Mouse (Mus musculus): ENCODE results near the gene Fndc3b.

Fndc3b gene

DNA sequence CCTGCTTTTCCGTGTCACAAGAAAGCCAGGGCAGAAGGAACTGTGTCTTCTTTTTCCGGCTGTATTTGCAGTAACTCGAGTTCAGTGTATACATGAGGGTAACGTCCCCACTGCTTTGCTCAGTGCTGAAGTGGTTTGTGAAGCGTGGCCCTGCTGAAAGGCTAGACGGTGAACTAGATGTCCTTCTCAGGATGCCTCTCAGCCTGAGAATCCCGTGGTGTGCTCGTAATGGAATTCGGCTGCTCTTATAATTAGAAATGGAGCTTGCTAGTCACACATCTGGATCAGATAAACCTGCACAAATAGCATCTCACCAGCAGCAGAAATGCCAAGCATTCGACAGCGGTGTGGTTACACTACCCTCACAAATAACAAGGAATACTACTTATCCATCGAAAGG lies 40.7 kb downstream of the Fndc3b start:
- DNase-seq (ENCODE audit: low spot score in 2 of 2), result no peak

DNA sequence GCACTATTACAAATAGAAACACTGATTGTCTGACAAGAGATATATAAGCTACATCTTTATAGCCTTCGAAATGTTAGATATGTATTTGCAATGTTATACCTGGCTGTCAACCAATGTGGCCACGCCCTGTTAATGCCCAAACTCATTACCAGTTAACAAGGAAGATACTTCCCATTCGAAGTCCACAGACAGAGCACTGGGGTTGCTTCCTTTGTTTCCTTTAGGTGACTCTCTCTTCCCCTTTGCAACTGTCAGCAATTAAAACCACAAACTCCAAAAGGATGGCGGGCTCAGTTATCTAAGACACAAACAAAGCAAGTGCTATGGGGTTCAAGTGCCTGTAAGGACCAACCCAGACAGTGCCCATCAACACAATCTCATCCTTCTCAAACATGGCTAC lies 43.8 kb downstream of the Fndc3b start:
- DNase-seq (ENCODE audit: low spot score in 2 of 2), result no peak

DNA sequence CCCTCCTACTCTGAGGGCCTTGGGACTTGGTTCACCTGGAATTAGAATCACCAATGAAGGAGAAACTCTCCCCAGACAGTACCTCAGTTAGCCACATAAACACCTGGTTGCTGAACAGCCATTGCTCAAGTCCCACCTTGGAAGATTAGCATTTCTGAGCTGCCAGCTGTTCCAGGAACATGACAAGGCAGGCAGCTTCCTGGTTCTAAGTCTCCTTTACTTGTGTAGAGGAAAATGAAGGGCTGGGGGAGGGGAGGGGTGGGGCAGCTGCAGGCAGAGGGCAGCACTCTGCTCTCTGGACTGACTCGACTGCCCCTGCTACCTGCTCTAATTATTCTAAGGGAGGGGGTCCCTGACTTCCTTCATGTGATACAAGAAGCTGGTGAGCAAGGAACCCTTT lies 45.8 kb downstream of the Fndc3b start:
- no peak for DNase-seq (ENCODE audit: low spot score in 2 of 2)

DNA sequence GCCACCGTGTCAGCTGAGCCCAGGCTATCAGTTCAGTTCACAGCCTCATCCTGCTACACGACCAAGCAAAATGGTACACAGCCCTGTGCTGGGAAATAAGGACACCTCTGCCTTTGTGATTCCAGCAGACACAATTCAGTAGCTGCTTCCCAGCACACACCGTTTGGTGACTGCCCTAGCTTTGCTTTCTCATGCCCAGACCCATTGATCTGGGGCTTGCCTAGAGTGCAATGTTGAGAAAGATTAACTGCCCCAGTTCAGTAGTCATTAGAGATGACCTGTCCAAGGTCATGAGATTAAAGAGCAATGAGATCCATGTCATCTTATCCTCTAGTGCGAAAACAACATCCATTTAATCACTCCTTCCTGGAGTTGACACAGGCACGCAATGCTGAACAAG lies 47.9 kb downstream of the Fndc3b start:
- no peak for DNase-seq (ENCODE audit: low spot score in 2 of 2)

DNA sequence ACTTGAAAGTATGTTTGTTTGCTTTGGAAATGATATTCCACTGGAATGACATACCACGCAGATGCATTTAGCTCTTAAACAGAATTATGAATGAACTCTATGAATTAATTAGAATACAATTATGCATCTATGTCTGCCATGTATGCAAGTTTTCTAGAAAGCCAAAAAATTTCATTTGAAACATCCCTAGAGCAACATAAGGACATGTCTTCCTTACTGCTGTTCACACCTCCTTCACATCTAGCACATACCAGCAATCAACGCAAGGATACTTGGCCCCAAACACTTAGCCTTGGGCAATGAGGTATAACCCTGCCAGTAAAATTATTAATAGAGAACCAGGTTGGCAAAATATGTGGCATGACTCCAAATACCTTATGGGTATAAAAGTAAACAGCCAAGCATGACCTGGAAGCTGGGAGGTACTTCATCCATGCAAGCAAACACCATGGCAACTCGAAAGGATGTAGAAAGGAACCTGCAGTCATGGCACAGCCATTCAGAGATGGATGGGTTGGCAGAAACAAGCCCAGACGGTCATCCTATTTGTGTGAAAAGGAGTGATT lies 52.8 kb downstream of the Fndc3b start:
- no peak for DNase-seq (ENCODE audit: low spot score in 2 of 2)

DNA sequence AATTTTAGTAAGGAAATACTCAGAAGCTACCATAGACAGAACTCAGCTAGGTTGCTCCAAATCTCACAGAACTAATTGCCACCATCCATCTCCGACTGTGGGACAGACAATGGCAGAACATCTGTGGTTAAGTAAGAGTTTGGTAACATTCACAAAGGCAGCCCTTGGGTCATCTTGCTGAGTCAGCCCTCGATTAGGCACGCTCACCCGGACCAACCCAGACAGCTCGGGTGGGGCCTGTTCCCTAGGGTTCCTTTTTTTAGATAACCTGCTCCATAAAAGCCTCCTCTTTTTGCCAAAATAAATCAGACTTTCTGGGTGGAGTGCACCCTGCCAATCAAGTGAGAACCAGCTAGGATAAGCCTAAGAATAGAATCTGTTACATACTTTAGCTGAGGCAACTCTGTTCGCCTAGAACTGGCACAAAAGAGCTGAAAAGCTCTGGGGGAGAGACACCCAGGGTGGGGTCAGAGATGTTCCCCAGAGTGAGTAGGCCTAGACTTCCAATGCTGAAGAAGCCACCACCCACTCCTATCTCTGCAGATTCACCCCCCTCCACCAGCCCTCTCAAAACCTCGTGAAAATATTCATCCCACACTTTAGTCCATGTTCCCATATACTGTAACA lies 54.2 kb downstream of the Fndc3b start:
- DNase-seq (ENCODE audit: low spot score in 2 of 2), result no peak

DNA sequence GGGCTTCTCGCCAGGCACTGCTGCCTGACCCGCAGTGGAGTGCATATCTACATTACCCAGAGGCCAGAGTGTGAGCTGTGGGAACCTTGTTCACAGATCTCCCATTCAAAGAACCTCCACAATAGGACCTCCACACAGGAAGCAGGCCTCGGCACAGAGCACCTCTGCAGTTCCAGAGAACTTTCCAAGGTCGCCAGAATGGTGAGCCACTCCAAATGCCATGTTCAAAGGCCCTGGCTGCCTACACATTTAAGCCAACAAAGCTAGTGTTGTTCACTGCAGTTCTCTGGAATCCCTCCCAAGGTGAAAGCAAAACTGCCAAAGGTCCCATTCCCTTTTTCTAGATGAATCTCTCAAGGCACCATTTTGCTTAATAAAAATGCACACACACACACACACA lies 55.4 kb downstream of the Fndc3b start:
- no peak for DNase-seq (ENCODE audit: low spot score in 2 of 2)

DNA sequence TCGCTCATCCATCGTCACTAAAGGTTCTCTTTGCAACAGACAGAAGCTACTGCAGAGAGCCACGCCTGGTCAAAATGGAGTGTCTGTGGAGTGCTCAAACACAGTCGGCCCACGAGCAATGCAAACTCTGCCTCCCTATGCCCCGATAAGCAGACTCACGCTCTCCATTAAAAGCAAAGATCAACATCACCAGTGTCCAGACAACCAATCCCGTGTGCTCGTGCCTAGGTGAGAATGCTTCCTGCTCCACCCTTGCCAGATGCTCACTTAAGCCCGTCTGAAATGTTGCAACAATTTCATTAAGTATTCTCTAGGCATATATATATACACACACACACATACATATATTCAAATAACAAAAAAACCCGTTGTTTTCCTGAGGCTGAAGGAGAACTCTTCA lies 56.1 kb downstream of the Fndc3b start:
- DNase-seq (ENCODE audit: low spot score in 2 of 2), result no peak

DNA sequence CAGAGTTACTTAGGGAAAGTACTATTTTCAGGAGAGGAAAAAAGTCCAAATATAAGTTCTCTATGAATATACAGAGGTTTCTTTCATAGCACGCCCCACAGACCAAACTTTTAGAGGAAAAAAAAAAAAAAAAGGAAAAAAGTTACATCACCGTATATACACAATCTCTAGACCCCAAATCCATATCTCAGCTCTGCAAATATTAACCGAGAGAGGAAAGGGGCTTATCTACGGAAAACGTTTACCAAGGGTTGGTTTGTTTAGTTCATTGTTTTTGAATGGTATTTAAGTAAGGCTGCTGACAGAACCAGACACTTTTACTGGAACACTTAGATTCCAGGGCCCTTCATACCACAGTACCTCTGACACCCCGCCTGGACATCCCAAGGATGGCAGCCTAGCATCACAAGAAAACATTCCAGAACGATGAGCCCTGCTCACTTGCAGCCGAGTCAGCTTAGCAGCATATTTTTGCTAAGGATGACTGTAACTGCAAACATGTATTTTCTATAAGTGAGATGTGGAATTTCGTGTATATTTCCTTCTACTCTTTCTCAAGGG lies 58.6 kb downstream of the Fndc3b start:
- DNase-seq (ENCODE audit: low spot score in 2 of 2), result no peak

DNA sequence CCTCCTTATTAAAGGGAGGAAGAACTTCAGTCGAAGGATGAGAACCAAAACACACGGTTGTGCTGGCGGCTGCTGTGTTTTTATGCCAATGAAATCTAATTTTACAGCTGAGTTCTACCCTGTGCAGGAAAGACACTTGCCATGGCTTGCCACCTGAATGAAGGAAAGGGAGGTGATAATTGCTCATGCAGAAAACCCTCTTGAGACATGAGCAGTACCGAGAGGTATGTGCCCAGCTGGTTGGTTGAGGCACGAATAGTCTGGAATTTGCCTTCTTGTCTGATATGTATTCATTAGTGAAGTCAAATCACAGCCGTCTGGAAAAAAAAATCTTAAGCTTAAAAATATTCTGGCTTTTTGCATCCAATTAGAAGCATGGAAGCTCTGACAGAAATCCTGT lies 59.4 kb downstream of the Fndc3b start:
- DNase-seq (ENCODE audit: low spot score in 2 of 2), result no peak

DNA sequence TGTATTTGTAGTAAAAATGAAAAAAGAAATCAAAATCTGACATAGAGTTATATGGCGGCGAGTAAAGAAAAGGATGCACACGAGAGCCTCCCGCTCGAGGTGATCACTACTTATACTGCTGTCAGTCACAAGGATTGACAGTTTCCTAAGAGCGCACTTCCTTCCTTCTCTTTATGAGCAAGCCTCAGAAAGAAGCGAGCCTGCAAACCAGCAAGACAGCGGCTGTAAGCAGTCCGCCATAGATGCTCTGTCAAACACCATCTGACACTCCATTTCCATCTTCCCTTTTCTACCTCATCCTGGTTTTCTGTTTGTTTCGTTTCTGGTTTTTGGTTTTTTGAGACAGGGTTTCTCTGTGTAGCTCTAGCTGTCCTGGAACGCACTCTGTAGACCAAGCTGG lies 61.0 kb downstream of the Fndc3b start:
- DNase-seq (ENCODE audit: low spot score in 2 of 2), result no peak

DNA sequence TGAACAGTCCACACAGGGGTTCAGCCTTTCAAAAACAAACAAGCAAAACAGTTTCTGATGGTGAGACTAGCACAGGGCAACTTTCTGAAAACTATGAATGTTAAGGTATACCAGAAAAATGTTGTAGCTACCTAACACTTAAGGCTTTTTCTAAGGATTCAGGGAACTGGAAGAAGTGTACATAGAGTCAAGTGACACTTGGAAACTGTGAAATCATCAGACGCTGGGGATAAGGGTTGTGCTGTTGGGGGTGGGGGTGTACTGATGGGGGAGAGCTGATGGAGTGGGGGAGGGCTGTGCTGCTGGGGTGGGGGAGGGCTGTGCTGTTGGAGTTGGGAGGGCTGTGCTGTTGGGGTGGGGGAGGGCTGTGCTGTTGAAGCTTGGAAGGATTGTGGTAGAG lies 61.8 kb downstream of the Fndc3b start:
- no peak for DNase-seq (ENCODE audit: low spot score in 2 of 2)

DNA sequence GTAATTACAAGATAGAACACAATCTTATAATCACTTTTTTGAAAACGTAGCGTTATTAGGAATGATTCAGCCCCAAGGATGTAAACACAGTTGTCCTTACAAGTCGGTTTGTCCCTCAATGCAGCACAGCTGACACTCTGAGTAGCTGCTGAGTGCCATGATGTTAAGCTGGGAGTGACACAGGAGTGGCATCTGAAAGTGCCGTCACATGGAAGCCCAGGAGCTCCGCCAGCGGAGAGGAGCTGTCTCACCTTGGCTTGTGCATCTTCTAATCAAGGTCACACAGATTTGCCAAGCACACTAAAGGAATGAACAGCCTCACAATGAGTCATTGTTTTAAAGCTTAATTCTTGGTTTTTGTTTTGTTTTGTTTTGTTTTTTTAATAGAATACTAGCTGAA lies 68.7 kb downstream of the Fndc3b start:
- DNase-seq (ENCODE audit: low spot score in 2 of 2), result no peak

DNA sequence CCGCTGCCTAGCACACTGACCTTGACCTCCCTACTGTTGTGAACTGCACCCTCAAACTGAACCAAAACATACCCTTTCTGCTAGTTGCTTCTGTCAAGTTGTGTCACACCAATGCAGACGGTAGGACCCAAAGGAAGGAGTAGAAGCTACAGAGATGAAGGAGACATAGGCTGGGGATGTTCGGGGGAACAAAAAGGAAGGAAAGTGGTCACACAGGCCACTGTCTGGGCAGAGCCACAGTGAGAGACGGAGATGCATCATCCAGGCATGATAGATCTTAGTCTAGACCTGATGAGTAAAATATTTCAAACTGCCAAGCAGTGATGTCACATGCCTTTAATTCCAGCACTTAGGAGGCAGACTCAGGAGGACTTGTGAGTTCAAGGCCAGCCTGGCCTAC lies 71.4 kb downstream of the Fndc3b start:
- no peak for DNase-seq (ENCODE audit: low spot score in 2 of 2)

DNA sequence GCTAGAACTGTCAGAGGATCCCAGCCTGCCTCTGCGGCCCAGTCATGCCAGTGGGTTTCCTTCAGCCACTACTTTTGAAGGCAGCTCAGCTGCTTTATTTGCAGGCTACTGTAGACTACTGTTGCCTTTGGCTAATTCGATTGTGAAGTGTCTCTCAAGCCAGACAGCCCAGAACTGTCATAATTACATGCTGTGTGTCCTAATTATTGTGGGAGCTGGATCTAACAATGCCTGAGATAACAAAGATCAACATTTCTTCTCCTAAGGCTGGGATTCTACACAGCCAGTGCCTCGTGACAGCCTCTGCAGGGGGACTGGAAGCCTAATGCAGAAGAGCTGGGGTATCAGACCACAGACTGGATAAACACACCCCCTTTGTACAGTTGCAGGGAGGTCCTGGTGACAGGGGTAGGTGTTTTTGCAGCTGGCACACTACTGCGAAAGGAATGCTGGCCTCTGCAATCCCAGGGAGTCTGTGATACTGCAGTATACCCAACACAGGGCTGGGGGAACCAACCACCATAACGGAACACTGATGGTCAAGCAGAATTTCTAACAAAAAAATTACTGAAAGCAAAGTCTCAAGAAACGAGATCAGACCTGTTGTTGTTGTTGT lies 74.0 kb downstream of the Fndc3b start:
- no peak for DNase-seq (ENCODE audit: low spot score in 2 of 2)

DNA sequence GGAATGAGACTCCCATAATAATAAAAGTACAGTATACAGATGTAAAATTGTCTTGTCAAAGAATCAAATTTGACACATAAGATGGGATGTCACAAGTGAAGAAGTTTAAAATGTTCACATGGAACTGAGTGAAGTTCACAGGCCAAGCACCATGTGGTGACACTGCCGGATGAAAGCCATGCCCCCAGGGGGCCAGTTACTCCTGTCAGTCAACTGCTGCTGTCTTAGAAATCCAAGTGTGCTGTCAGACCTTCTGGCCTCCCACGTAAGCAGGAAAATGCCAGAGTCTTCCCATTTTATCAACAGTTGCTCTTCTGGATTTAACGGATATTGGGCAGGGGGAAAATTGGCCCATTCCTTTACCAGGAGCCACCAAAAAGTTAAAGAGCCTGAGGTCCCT lies 75.3 kb downstream of the Fndc3b start:
- DNase-seq (ENCODE audit: low spot score in 2 of 2), result no peak

DNA sequence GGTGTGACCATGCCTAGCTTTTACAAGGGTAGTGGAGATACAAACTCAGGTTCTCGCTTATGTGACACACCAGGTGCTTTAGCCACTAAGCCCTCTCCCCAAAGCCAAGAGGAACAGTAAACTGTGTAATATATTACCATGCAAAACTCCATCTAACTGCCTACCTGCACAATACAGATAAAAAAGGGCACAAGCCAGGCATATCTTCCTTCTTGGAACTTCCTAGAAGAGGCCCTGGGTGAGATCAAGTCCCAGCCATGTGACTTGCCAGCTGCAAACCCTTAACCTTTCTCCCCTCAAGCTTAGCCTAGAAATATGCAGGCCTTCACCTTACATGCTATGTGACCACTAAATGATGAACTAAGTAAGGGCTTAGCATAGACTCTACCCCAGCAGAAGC lies 78.2 kb downstream of the Fndc3b start:
- no peak for DNase-seq (ENCODE audit: low spot score in 2 of 2)

DNA sequence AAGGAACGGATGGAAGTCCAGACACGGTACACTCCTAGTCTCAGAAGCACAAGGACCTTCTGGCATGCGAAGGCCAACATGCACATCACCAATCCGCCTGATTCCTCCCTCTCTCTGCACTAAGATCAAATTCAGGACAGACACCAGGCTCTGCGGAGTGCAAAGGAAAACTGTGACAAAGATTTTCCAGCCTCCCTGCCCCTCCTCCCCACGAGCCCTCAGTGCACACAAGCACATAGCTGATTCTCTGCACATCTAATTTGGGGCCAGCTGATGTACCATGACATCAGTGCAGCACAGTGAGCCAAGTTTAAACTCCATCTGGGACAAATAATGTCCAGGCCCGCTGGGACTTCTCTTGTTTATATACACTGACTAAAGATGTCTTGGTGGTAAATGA lies 80.0 kb downstream of the Fndc3b start:
- no peak for DNase-seq (ENCODE audit: low spot score in 2 of 2)

DNA sequence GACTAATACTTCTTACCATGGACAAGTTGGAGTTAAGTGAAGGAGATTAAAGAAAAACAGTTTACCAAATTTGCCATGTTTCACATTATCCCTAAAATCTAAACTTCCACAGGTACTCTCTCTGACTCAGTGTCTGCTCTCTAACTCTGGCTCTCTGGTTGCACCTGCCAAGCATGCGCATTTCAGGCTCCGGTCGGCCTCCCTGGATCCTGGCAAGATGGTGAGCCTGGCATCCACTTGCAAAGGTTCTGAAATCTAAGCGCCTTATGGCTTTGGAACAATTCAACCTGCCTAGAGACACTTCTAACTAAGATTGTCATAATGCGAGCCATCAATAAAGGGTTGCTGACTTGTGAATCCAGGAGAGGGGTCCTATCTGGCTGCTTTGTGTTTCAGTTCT lies 81.4 kb downstream of the Fndc3b start:
- DNase-seq (ENCODE audit: low spot score in 2 of 2), result no peak

DNA sequence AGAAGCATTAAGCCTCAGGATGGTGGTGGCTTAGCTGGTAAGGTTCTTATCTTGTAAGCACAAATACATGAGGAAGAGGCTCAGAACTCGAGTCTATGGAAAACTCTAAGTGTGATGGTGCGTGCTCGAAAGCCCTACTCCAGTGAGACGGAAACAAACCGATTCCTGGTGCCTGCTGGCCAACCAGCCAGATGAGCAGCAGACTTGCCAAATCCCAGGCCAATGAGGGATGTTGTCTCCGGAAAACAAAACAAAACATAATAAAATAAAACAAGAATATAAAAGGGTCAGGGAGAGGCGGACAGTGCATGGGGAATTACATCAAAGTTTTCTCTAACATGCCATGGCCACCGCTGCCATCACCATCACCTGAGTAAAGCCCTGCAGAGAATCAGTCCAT lies 84.8 kb downstream of the Fndc3b start:
- no peak for DNase-seq (ENCODE audit: low spot score in 2 of 2)

DNA sequence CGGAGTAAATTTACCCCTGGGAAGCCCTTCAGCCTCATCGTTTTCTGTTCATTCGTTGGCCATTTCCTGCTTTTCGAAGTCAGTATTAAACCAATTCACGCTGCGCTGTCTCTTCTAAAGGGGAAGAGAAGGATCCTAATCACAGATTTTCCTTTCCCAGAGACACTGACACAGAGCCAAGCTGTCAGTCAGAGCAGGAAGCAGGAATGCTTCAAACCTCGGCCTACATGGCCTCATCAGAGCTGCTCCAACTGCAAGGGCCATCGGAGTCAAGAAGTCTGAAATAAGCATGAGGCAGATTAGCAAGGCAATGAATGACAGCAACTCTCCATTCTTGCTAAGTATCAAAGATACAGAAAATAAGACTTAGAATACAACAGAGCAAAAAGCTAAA lies 85.5 kb downstream of the Fndc3b start:
- no peak for DNase-seq (ENCODE audit: low spot score in 2 of 2)

DNA sequence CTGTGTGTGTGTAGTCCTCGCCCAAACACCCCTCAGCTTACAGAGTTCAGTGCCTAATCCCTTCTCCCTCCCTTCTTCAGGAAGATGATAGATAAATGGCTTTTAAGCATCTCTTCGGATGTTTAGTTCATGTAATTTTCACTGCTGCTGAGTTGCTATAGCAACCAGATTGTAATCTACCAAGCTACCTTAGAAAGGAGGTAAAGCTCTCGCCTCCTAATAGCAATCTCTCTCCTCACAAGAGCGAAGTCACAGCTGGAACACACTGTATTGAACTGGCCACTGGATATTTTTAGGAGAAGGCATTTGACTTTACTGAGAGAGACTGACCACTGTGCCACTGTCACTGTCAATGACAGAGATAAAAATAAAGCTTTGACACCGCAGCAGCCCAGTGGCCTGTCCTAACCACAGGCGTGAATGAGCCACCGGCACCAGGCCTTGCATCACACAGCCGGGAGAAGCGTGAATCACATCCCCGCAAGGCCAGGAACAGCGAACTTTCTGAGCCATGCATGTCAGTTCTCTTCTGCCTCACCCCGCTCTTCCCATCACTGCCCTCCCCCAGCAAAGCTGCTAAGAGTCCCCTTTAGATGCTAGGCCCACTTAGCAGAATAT lies 86.0 kb downstream of the Fndc3b start:
- DNase-seq (ENCODE audit: low spot score in 2 of 2), result no peak

DNA sequence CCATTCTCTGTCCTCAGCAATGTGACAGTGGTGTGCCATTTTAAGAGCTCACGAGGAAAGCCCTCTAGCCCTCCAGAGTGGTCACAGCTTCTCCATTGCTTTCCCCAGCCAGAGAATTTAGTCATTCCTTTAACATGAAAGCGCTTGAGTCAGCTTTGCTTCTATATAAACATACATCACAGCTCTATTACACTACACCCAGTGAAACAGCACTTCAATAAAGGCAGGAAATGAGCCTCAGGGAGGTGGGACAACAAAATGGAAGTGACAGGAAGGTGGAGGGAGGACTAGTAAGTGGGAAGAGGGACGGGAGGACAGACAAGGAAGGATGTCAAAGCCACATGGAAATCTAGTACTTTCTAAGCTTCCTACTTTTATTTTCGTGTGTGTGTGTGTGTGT lies 88.7 kb downstream of the Fndc3b start:
- no peak for DNase-seq (ENCODE audit: low spot score in 2 of 2)
